Comparison of ENCODE assay signal across 8 mouse cellular contexts in the genomic region with DNA sequence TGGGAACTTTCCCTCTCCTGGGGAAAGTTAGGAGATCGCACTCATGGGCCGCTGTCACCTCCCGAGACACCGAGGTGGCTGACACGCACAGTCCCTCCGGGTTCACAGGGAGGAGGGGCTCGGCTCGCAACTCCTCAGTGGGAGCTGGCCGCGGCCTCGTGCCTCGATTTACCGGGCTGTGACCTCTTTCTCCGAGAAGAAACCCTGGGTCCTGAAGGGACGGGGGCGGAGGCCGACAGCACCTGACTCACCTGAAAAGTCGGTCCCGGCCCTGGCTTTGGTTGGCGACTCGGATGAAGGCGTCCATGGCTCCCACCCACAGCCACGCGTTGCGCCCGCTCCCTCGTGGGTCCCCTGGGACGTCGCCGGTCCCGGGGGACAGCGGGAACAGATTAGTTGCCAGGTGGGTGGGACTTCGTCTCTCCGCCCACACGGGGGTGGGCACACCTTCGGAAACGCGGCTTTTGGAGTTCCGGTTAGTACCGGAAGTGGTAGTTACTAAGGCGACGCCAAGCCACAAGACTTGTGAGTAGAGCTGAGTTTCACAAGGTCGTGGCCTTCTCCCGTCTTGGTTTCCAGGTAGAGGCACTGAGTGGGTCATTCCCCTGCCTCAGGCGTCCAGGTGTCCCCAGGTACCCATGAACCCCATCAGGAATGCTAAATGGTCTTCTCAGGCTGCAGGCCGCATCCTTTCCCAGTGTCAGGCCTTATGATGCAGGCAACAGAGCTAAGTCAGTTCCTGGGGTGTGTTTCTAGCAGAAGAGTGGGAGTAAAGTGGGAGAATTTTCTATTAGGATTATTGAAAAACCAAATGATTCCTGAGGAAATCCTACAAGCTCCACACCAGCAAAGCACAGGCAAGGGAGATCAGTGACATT. TPM values are rescaled to one million over a fixed set of nuclear protein-coding genes. Genes with fewer than 3 reads are reported as not detected.
A peak's percentile ranks its signal among the peaks of the same experiment; 100 is the strongest.
DNase-seq lines count a peak whose midpoint lies in the region; ATAC-seq and TF ChIP-seq lines count a peak whose summit lies in the region.

A gene (minus strand): TSS at position 473 of the 878 bp plus-strand sequence.
A gene (plus strand): TSS at position 505 of the 878 bp plus-strand sequence.

- no peaks in the 10 kb centered on the region for H3K36me3 ChIP-seq in heart, embryonic 14.5 days (ENCODE audit: control insufficient read depth, insufficient read depth, low read length)
- H3K36me3 ChIP-seq in liver, embryonic 11.5 days (ENCODE audit: control insufficient read depth, insufficient read depth, low read length), result no peaks in the 10 kb centered on the region
- H3K36me3 ChIP-seq in myocyte (ENCODE audit: control insufficient read depth, insufficient read depth), result no peaks in the 10 kb centered on the region

- peak; percentile 85 for ATAC-seq in heart, embryonic 14.5 days (ENCODE audit: insufficient number of reproducible peaks, insufficient read depth, low FRiP score, low read depth)
- ATAC-seq in liver, embryonic 11.5 days (replicated peaks; ENCODE audit: low FRiP score), result peak; percentile 82

- H3K4me2 ChIP-seq in heart, embryonic 14.5 days (ENCODE audit: low read length), result peak within 1 kb of the TSS; percentile 94
- peak within 1 kb of the TSS; percentile 99 for H3K4me2 ChIP-seq in liver, embryonic 11.5 days
- H3K4me2 ChIP-seq in myocyte (ENCODE audit: low read depth), result peak within 1 kb of the TSS; percentile 85

- no peaks in the 10 kb centered on the region for H3K9me3 ChIP-seq in heart, embryonic 14.5 days (ENCODE audit: control insufficient read depth, low read length)
- no peaks in the 10 kb centered on the region for H3K9me3 ChIP-seq in liver, embryonic 11.5 days (ENCODE audit: control insufficient read depth, low read length)

- H3K27ac ChIP-seq in heart, embryonic 14.5 days (replicated peaks in 1 of 2; ENCODE audit: control insufficient read depth in 1 of 2, insufficient read depth in 1 of 2, low read depth in 2 of 2, low read length in 2 of 2), result 0 out of 4 replicates have a peak within 1 kb of the TSS, but pooled peaks of 1 of the 2 experiments have one; percentile 24
- no peak within 1 kb of the TSS for H3K27ac ChIP-seq in liver, embryonic 11.5 days (ENCODE audit: low read depth, low read length)

- WGBS in heart, embryonic 14.5 days, result 3% methylated on average over 46 of the region's 46 CpGs
- 3% methylated on average over 46 of the region's 46 CpGs for WGBS in liver, embryonic 11.5 days

- peak within 1 kb of the TSS; percentile 73 for H3K4me3 ChIP-seq in heart, embryonic 14.5 days (ENCODE audit: control insufficient read depth in 1 of 2, insufficient read depth in 1 of 2, low read depth in 1 of 2, low read length in 2 of 2)
- H3K4me3 ChIP-seq in liver, embryonic 11.5 days (ENCODE audit: low read depth, low read length), result peak within 1 kb of the TSS; percentile 69
- peak within 1 kb of the TSS; percentile 41 for H3K4me3 ChIP-seq in myocyte

- H3K4me1 ChIP-seq in heart, embryonic 14.5 days (ENCODE audit: control insufficient read depth in 2 of 2, insufficient read depth in 2 of 2, low read length in 2 of 2), result peaks cover 0 to 3% of the 10 kb centered on the region in 2 experiments; a peak in 2 of 4 replicates
- H3K4me1 ChIP-seq in liver, embryonic 11.5 days (replicated peaks; ENCODE audit: control insufficient read depth, insufficient read depth, low read length), result peaks cover 3% of the 10 kb centered on the region; the same call in 1 of the 2 replicates

- H3K27me3 ChIP-seq in heart, embryonic 14.5 days (ENCODE audit: control insufficient read depth, insufficient read depth, low read length), result no peaks in the 10 kb centered on the region
- H3K27me3 ChIP-seq in liver, embryonic 11.5 days (replicated peaks; ENCODE audit: control insufficient read depth, insufficient read depth, low read length), result no peaks in the 10 kb centered on the region
- no peaks in the 10 kb centered on the region for H3K27me3 ChIP-seq in myocyte (ENCODE audit: control insufficient read depth, insufficient read depth, insufficient read length)

- peak; percentile 71 for TF ChIP-seq POLR2A in myocyte (IDR thresholded peaks at IDR 0.05; ENCODE audit: insufficient read length, low read depth)

- no peaks in the 10 kb centered on the region for H3K79me2 ChIP-seq in myocyte (ENCODE audit: control insufficient read depth, insufficient read depth)

- peak; percentile 56 to 80 for DNase-seq in CD8-positive naive resting alpha-beta T cell, adult 2 months (ENCODE audit: low read depth in 2 of 2, low spot score in 2 of 2)
- DNase-seq in c-Kit-positive CD71-negative TER-119-negative erythroid progenitor cells, embryonic 14.5 days (ENCODE audit: low read depth), result peak; percentile 65
- peak; percentile 53 for DNase-seq in fibroblast of lung, adult 2 months (ENCODE audit: low read depth)
- DNase-seq in kidney, postnatal 10 days, result peak; percentile 88
- DNase-seq in liver, embryonic 11.5 days (ENCODE audit: low spot score), result peak; percentile 78
- peak; percentile 73 to 75 for DNase-seq in spleen, postnatal 4 days (ENCODE audit: low spot score in 2 of 2)

- peak within 1 kb of the TSS; percentile 82 for H3K9ac ChIP-seq in heart, embryonic 14.5 days (ENCODE audit: low read length)
- H3K9ac ChIP-seq in liver, embryonic 11.5 days (ENCODE audit: low read depth, low read length), result peak within 1 kb of the TSS; percentile 55

- H3ac ChIP-seq in myocyte (ENCODE audit: control insufficient read depth, insufficient read length), result peak within 1 kb of the TSS; percentile 78

TF ChIP-seq in myocyte, 11 proteins besides CTCF, POLR2A, EP300 and RAD21:
- TF ChIP-seq REST (IDR thresholded peaks at IDR 0.05; ENCODE audit: insufficient read depth, insufficient read length), result no peak
- peak; percentile 83 for TF ChIP-seq SRF (IDR thresholded peaks at IDR 0.05; ENCODE audit: control insufficient read depth, insufficient read length, low read depth)
- TF ChIP-seq MYOG (IDR thresholded peaks at IDR 0.05; ENCODE audit: control insufficient read depth in 1 of 3, insufficient read depth in 1 of 3, insufficient read length in 2 of 3, low read depth in 2 of 3), result no peak
- TF ChIP-seq USF1 (IDR thresholded peaks at IDR 0.05; ENCODE audit: low read depth), result no peak
- TF ChIP-seq MYOD1 (IDR thresholded peaks at IDR 0.05; ENCODE audit: control insufficient read depth in 1 of 3, insufficient read length in 2 of 3, low read depth in 2 of 3), result peak in 1 of 3 experiments; percentile 18
- TF ChIP-seq POLR2AphosphoS2 (IDR thresholded peaks at IDR 0.05; ENCODE audit: insufficient read length, low read depth), result no peak
- TF ChIP-seq TCF3 (IDR thresholded peaks at IDR 0.05; ENCODE audit: insufficient read length, low read depth), result no peak
- no peak for TF ChIP-seq MAX (IDR thresholded peaks at IDR 0.05; ENCODE audit: low read depth)
- no peak for TF ChIP-seq E2F4 (IDR thresholded peaks at IDR 0.05; ENCODE audit: insufficient read depth)
- no peak for TF ChIP-seq TCF12 (IDR thresholded peaks at IDR 0.05; ENCODE audit: insufficient read depth, poor library complexity, severe bottlenecking)
- no peak for TF ChIP-seq CEBPB (IDR thresholded peaks at IDR 0.05; ENCODE audit: insufficient read depth, poor library complexity, severe bottlenecking)

RNA-seq across cellular contexts. Expression of the first gene that starts in this region (rescaled TPM):
- polyA plus RNA-seq in heart, embryonic 14.5 days (2014; fragmentation: Nextera tagmentation; extraction: Ambion mirVana), result 9.4 and 9.8 TPM in 2 replicates
- 2.3 and 2.9 TPM in 2 replicates for polyA plus RNA-seq in liver, embryonic 11.5 days (2014; fragmentation: Nextera tagmentation; extraction: Ambion mirVana)
- 5.9 TPM for polyA plus RNA-seq in myocyte (2012; fragmentation: generic; extraction: Trizol)

RNA-seq across cellular contexts. Expression of the second gene that starts in this region (rescaled TPM):
- polyA plus RNA-seq in heart, embryonic 14.5 days (2014; fragmentation: Nextera tagmentation; extraction: Ambion mirVana), result 0.39 and 0.50 TPM in 2 replicates
- 0.21 TPM in 1 of 2 replicates, not detected in the other for polyA plus RNA-seq in liver, embryonic 11.5 days (2014; fragmentation: Nextera tagmentation; extraction: Ambion mirVana)
- 0.10 TPM for polyA plus RNA-seq in myocyte (2012; fragmentation: generic; extraction: Trizol)
